Mouse (Mus musculus): ENCODE data around the gene Cdc6.

DNA sequence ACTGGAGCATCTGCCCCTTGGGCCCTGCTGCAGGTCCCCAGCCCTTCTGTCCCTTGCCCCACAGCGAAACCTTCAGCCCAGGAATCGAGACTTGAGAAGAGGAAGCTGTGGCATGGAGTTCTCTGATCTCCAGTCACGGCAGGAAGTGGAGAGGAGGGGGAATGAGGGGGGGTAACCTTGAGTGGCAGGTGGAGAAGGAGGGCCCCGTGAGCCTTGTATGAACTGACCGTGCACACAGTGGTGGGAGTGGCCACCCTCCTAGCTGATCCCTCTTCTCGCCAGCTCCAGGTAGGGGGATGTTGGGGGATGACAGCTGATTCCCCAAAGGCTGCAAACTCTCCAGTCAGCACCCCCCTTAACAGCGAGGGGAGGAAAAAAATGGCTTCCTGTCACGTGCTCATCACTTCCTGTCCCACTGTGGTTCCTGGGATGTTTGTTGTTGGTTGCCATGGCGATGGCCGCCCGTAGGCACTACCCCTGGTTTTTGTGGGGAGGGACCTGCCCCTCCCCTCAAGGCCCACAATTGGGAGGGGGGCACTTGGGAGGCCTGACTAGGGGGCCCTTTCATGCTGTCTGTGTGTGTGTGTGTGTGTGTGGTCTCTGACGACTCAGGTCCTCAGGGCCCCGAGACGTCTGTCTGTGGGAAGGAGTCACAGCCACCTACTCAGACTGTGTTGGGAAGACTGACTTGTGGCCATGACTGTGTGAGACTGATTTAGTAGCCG, 34.4 kb downstream of the Cdc6 start:
- no peak for TF ChIP-seq GATA1 (IDR thresholded peaks at IDR 0.05; ENCODE audit: low read length)
- no peak for TF ChIP-seq TAL1 (IDR thresholded peaks at IDR 0.05; ENCODE audit: low read length)

Data from erythroblast, embryonic 14.5 days (primary cell).